Mouse (Mus musculus): ENCODE measurements around the gene Olfr229.
"Not testable (repeated sequence)": the region's sequence is repeated elsewhere in the genome, so short reads cannot be mapped to it uniquely, and the experiment has no call there.

Gene Olfr229

DNA sequence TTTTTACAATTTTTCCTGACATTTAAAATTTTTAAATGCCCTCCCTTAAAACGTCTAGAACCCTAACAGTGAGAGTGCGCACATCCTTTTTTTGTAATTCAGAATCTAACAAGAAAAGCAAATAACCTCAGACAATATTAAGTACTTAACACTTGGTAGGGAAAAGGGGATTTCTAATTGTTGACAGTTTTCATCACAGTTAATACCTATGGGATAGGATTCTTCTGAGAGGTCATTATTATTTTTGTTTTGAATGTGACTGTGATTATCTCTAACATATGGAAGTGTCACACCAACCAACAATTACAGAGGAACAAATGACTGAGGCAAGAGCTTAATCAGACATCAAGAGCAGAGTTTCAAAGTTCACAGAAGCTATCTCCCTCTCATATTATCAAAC, at the start of gene Olfr229:
TSS of gene Olfr229 (plus strand) at position 301 of the 400 bp plus-strand sequence.
- DNase-seq = no peak

DNA sequence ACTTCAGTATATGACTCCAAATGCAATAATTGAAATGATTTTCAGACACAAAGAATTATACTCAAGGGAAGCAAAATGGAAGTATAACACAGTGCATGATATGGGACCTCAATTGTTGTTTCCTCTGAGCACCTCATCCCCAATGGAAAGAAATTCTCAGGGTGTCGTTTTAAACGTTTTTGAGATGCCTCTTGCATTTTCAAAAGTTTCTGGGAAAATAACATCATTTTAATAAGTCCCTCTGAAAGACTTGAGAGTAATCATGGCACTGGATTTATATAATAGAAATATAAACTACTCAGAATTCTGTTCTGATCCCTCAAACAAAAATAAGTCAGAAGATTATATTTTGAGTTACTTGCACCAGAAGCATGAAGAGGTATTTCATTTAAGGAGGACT, 41.0 kb upstream of the Olfr229 start, which contains the start of gene Olfr972:
TSS of gene Olfr972 (plus strand) at position 301 of the 400 bp plus-strand sequence.
- no peak for DNase-seq

DNA sequence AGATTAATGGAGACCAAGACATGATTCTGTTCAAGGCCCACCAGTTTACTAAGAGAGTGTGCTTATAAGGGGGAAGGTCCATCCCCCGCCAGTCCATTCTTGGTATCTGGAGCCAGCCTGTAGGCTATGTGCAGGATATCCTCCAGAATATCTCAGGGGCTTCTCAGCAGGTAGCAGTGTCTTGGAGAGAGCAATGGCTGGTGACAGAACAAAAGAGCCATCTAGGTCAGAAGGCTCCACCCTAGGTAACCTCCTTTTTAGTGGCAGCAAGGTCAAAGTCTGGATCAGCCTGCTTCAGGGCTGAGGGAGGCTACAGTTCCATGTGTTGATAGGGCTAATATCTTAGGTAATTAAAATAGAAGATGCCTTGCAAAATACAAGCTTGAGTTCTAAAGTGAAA, 35.1 kb upstream of the Olfr229 start:
- DNase-seq = not testable (repeated sequence)

DNA sequence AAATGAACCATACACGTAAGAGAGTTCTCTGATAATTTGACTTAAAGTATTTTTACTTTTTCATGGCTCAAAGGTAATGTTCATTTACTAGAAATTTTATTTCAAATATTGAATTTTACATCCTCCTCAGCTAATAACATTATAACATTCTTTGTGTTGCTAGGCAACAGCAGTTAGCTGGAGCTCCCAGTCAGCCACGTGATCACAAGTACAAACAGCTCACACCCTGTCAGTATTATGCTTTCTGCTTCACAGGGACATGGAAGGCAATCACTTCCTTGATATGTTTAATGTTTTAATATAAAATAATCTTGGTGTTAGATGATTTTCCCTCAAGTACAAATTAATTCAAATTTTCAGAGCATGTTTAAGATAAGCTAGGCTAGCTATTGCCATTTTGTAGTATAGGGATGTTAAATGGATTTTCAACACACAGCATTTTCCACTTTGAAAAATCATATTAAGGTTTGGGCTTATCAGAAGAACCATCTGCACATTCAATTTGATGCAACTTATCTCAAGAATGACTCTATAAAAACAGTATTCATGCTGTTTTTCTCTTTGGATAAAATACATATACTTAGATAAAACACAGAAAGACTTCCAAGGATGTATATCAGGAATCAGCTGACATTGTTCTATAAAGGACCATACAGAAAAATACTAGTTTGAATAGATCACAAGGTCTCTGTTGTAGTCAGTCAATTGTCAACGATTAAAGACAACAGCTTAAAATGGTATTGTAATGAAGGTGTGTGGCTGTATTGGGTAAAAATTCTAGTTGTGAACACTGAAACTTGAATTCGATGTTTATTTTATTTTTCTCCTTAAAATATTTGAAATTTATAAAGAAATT, 29.4 kb upstream of the Olfr229 start:
- DNase-seq = not testable (repeated sequence)

DNA sequence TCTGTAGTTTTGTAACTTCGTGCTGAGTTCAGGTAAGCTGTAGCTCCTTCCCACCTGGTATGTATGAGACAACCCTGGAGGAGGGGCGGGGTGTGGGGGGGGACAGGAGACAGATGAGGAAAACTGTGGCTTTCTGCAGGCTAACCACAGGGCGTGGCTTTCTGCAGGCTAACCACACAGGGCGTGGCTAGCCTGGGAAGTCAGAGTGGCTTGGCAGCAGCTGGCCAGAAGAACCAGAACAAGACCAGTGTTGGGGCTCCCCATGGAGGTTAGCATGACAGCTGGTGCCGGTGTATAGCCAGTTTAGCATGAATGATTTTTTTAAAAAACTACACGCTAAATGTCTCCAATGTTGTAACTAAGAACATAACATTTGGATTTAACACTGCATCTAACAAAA, 2.0 kb upstream of the Olfr229 start:
- DNase-seq = no peak

DNA sequence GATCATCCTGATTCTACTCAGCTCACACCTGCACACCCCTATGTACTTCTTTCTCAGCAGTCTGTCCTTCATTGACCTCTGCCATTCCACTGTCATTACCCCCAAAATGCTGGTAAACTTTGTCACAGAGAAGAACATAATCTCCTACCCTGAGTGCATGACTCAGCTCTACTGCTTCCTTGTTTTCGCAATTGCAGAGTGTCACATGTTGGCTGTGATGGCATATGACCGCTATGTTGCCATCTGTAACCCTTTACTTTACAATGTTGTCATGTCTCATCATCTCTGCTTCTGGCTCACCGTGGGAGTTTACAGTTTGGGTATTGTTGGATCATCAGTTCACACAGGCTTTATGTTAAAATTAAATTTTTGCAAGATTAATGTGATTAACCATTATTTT, 2.8 kb downstream of the Olfr229 start:
- no peak for DNase-seq

DNA sequence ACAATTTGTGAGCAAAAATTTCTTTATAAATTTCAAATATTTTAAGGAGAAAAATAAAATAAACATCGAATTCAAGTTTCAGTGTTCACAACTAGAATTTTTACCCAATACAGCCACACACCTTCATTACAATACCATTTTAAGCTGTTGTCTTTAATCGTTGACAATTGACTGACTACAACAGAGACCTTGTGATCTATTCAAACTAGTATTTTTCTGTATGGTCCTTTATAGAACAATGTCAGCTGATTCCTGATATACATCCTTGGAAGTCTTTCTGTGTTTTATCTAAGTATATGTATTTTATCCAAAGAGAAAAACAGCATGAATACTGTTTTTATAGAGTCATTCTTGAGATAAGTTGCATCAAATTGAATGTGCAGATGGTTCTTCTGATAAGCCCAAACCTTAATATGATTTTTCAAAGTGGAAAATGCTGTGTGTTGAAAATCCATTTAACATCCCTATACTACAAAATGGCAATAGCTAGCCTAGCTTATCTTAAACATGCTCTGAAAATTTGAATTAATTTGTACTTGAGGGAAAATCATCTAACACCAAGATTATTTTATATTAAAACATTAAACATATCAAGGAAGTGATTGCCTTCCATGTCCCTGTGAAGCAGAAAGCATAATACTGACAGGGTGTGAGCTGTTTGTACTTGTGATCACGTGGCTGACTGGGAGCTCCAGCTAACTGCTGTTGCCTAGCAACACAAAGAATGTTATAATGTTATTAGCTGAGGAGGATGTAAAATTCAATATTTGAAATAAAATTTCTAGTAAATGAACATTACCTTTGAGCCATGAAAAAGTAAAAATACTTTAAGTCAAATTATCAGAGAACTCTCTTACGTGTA, 21.1 kb downstream of the Olfr229 start:
- not testable (repeated sequence) for DNase-seq

DNA sequence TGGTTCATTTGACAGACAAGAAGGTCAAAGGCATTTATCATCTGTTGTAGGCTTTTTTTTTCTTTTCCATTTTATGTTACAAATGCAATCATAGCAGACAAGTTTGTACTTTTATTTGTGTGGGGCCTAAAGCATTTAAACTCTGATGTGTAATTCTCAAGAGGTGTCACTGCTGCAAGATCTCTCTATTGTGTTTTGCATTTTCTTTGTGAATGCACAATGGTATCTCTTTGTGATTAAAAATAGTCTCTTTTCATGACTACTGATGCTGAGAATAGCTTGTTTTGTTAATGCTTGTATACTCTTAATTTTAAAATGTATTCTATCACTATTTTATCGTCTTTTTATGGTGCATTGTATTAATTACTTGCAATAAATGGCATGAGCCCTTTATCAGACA, 21.7 kb downstream of the Olfr229 start:
- DNase-seq = not testable (repeated sequence)

DNA sequence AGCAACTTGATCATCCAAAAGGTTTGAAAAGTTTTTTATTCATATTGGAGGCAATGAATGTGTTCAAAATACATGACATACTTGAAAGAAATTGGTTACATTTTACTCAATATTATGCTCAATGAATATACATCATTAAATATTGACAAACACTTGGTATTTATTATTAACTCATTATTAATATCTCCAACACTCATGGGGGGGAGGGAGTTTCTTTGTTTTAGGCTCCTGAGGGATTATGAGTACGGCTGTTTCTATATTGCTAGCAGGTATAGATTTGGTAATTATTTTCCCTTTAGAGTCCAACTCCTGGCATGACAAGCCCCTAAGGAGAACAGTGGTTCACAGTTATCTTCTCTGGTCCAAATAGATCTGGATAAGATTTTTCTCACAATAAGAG, 30.1 kb downstream of the Olfr229 start, which contains the start of gene Olfr974:
TSS of gene Olfr974 (plus strand) at position 301 of the 400 bp plus-strand sequence.
- DNase-seq = no peak

DNA sequence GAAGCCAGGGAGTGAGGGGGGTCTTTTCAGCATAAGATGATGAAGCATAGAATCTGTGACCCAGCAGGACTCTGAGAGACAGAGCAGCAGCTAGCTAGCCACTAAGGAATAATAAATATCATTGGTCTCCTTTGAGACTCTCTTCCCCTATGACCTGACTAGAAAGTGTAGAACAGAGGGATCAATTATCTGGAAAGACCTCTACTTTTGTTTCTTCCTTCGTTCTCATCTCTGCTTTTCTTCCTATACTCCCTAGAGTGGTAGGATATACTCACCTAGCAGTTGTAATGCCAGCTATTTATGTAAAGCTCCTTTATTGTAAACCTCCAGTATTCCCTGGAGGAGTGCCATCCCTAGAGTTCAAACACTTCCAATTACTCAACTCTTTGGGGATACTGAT, 44.8 kb downstream of the Olfr229 start, which contains the start of gene Olfr975:
TSS of gene Olfr975 (minus strand) at position 101 of the 400 bp plus-strand sequence.
- no peak for DNase-seq

DNA sequence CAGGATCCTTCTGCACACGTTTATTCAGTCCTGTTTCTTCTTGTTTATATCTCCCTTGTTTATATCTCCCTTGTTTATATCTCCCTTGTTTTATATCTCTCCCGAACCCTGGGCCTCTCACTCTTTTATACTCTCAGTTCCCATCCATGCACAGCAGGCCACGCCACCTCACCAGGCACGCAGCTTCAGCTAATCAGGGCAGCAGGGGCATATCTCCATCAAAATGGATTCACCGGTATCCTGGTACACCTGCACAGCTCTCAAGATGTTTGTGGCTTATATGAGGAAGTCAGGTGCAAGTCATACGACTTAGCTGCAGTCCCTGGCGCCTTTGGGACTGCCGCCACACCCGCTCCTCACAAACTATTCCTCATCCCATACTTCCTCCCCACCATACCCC, 53.9 kb downstream of the Olfr229 start, which contains the start of gene Olfr976:
TSS of gene Olfr976 (minus strand) at position 101 of the 400 bp plus-strand sequence.
- DNase-seq = not testable (repeated sequence)

Data from lung, postnatal 4 days (tissue).